Mouse (Mus musculus): ENCODE data around the gene Slc47a2. TPM values are rescaled to one million over a fixed set of nuclear protein-coding genes. Genes with fewer than 3 reads are reported as not detected.
A peak's percentile ranks its signal among the peaks of the same experiment; 100 is the strongest.
"Not testable (repeated sequence)": the region's sequence is repeated elsewhere in the genome, so short reads cannot be mapped to it uniquely, and the experiment has no call there.

Gene Slc47a2
- polyA plus RNA-seq, 1 experiment from 2014 or later: 0.17 TPM

DNA sequence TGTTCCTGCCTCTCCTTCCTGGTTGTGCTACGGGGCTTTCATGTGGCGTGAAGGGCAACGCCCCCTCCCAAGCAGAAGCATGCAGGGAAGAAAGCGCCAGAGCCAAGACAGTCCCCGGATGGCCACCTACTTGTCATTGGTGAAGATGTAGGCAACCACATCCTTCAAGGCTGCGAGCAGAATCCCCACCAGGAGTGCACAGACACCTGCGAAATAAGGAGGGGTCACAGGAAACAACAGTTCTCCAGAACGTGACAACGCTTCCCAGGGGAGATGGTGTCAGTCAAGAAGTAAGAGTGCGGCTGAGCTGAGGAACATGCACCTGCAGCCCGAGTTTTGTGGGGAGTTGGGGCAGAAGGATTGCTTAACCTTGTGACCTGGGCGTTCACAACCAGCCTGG lies 32.8 kb downstream of the Slc47a2 start:
- WGBS: 61% methylated on average over 12 of the region's 12 CpGs
- Histone ChIP-seq H3K36me3 (ENCODE audit: insufficient read depth, low read length) (no peaks in the 10 kb centered on the region), H3K9me3 (replicated peaks; ENCODE audit: low read length) (no peaks in the 10 kb centered on the region), H3K27me3 (ENCODE audit: insufficient read depth, low read length) (no peaks in the 10 kb centered on the region), H3K4me1 (replicated peaks; ENCODE audit: insufficient read depth, low read length) (no peaks in the 10 kb centered on the region), H3K9ac (ENCODE audit: low read depth, low read length) (no peak overlapping the region), H3K4me3 (replicated peaks; ENCODE audit: low read depth, low read length) (no peak overlapping the region), H3K4me2 (ENCODE audit: low read length) (no peak overlapping the region), H3K27ac (no peak overlapping the region)
- ATAC-seq (replicated peaks; ENCODE audit: low FRiP score, low read depth) (no peak), DNase-seq (ENCODE audit: low spot score) (no peak)
- no peak for TF ChIP-seq CTCF (IDR thresholded peaks at IDR 0.05; ENCODE audit: low read depth)

GRCm38 (mm10) chr11:61307795-61308194 lies 34.9 kb downstream of the Slc47a2 start:
- TF ChIP-seq CTCF (IDR thresholded peaks at IDR 0.05; ENCODE audit: low read depth): no peak
- H3K27me3 ChIP-seq (ENCODE audit: insufficient read depth, low read length): no peaks in the 10 kb centered on the region
- H3K9ac ChIP-seq (ENCODE audit: low read depth, low read length): no peak overlapping the region
- H3K27ac ChIP-seq: no peak overlapping the region
- H3K9me3 ChIP-seq (replicated peaks; ENCODE audit: low read length): no peaks in the 10 kb centered on the region
- no peaks in the 10 kb centered on the region for H3K4me1 ChIP-seq (replicated peaks; ENCODE audit: insufficient read depth, low read length)
- no peaks in the 10 kb centered on the region for H3K36me3 ChIP-seq (ENCODE audit: insufficient read depth, low read length)
- DNase-seq (ENCODE audit: low spot score): no peak
- H3K4me3 ChIP-seq (replicated peaks; ENCODE audit: low read depth, low read length): no peak overlapping the region
- ATAC-seq (replicated peaks; ENCODE audit: low FRiP score, low read depth): no peak
- 40% methylated on average over 7 of the region's 7 CpGs for WGBS
- no peak overlapping the region for H3K4me2 ChIP-seq (ENCODE audit: low read length)

- WGBS: 79% methylated on average over 4 of the region's 4 CpGs
- Histone ChIP-seq H3K4me1 (replicated peaks; ENCODE audit: insufficient read depth, low read length) (peaks cover 8% of the 10 kb centered on the region; the same call in 1 of the 2 replicates), H3K9me3 (replicated peaks; ENCODE audit: low read length) (no peaks in the 10 kb centered on the region), H3K4me2 (ENCODE audit: low read length) (no peak overlapping the region), H3K36me3 (ENCODE audit: insufficient read depth, low read length) (no peaks in the 10 kb centered on the region), H3K27me3 (ENCODE audit: insufficient read depth, low read length) (no peaks in the 10 kb centered on the region), H3K27ac (no peak overlapping the region), H3K4me3 (replicated peaks; ENCODE audit: low read depth, low read length) (no peak overlapping the region), H3K9ac (ENCODE audit: low read depth, low read length) (no peak overlapping the region)
- DNase-seq (ENCODE audit: low spot score) (no peak), ATAC-seq (replicated peaks; ENCODE audit: low FRiP score, low read depth) (no peak)
- TF ChIP-seq CTCF (IDR thresholded peaks at IDR 0.05; ENCODE audit: low read depth): peak; percentile 54; the same call in 1 of the 2 replicates
Observed at GRCm38 (mm10) chr11:61305377-61305776, 37.3 kb downstream of the Slc47a2 start.

GRCm38 (mm10) chr11:61304535-61304934 lies 38.1 kb downstream of the Slc47a2 start:
- not testable (repeated sequence) for H3K27me3 ChIP-seq (ENCODE audit: insufficient read depth, low read length); H3K4me2 ChIP-seq (ENCODE audit: low read length); H3K27ac ChIP-seq; H3K9me3 ChIP-seq (replicated peaks; ENCODE audit: low read length); H3K4me3 ChIP-seq (replicated peaks; ENCODE audit: low read depth, low read length); H3K9ac ChIP-seq (ENCODE audit: low read depth, low read length); DNase-seq (ENCODE audit: low spot score); ATAC-seq (replicated peaks; ENCODE audit: low FRiP score, low read depth); H3K36me3 ChIP-seq (ENCODE audit: insufficient read depth, low read length)
- 95% methylated on average over 6 of the region's 10 CpGs for WGBS
- peaks cover 11% of the 10 kb centered on the region; the same call in 1 of the 2 replicates for H3K4me1 ChIP-seq (replicated peaks; ENCODE audit: insufficient read depth, low read length)

GRCm38 (mm10) chr11:61300716-61301392 lies 41.8 kb downstream of the Slc47a2 start:
- H3K4me2 ChIP-seq (ENCODE audit: low read length): peak overlapping the region; percentile 48
- no peak overlapping the region; the same call in 1 of the 2 replicates for H3K4me3 ChIP-seq (replicated peaks; ENCODE audit: low read depth, low read length)
- WGBS: 22% methylated on average over 14 of the region's 16 CpGs
- H3K27me3 ChIP-seq (ENCODE audit: insufficient read depth, low read length): no peaks in the 10 kb centered on the region
- H3K9me3 ChIP-seq (replicated peaks; ENCODE audit: low read length): no peaks in the 10 kb centered on the region
- H3K4me1 ChIP-seq (replicated peaks; ENCODE audit: insufficient read depth, low read length): peaks cover 11% of the 10 kb centered on the region; the same call in 1 of the 2 replicates
- no peak overlapping the region; the same call in 1 of the 2 replicates for H3K27ac ChIP-seq
- no peak for TF ChIP-seq CTCF (IDR thresholded peaks at IDR 0.05; ENCODE audit: low read depth)
- ATAC-seq (replicated peaks; ENCODE audit: low FRiP score, low read depth) (0 out of 2 replicates have a peak, but pooled peaks have one; percentile 46), DNase-seq (ENCODE audit: low spot score) (peak; percentile 44)
- 0 out of 2 replicates have a peak overlapping the region, but pooled peaks have one; percentile 19 for H3K9ac ChIP-seq (ENCODE audit: low read depth, low read length)
- H3K36me3 ChIP-seq (ENCODE audit: insufficient read depth, low read length): no peaks in the 10 kb centered on the region

DNA sequence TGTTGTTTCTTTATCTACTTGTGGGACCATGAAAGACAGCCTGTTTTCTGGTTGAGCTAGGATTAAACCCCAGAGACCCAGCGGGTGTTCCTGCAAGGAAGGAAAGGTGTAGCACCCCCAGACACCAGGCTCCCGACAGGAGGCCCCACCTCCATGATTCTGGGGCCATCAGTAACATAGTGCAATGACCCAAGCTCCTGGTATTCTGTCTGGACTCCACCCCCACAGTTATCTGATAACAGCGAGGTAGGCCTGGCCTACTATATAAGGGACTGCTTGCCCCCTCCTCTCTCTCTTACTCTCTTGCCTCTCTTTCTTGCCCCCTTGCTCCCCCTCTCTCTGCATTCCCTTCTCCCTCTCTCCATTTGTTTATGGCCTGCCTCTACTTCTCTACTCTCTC lies 42.5 kb downstream of the Slc47a2 start:
- no peak overlapping the region for H3K27ac ChIP-seq
- H3K36me3 ChIP-seq (ENCODE audit: insufficient read depth, low read length): no peaks in the 10 kb centered on the region
- ATAC-seq (replicated peaks; ENCODE audit: low FRiP score, low read depth): no peak
- H3K4me3 ChIP-seq (replicated peaks; ENCODE audit: low read depth, low read length): no peak overlapping the region
- 63% methylated on average over 3 of the region's 3 CpGs for WGBS
- DNase-seq (ENCODE audit: low spot score): no peak
- no peaks in the 10 kb centered on the region for H3K9me3 ChIP-seq (replicated peaks; ENCODE audit: low read length)
- H3K4me2 ChIP-seq (ENCODE audit: low read length): peak overlapping the region; percentile 48; the same call in 1 of the 2 replicates
- peaks cover 11% of the 10 kb centered on the region; the same call in 1 of the 2 replicates for H3K4me1 ChIP-seq (replicated peaks; ENCODE audit: insufficient read depth, low read length)
- no peak overlapping the region for H3K9ac ChIP-seq (ENCODE audit: low read depth, low read length)
- no peaks in the 10 kb centered on the region for H3K27me3 ChIP-seq (ENCODE audit: insufficient read depth, low read length)
- no peak for TF ChIP-seq CTCF (IDR thresholded peaks at IDR 0.05; ENCODE audit: low read depth)
